Comparison of ENCODE assay signal across 9 mouse cellular contexts in genomic region chr1:30780293-30780692, GRCm38 (mm10).
DNase-seq lines count a peak whose midpoint lies in the region; ATAC-seq and TF ChIP-seq lines count a peak whose summit lies in the region.
"Had no signal": no experiment of that assay in that cellular context is flagged by ENCODE, and none has a peak within 500 bp of the region (broad histone marks: within the 10 kb centered on the region; RNA-seq: fewer than 3 reads in every experiment).

No protein-coding gene starts in this region.

- no peak overlapping the region for H3K4me2 ChIP-seq in lung, embryonic 14.5 days
- H3K4me2 ChIP-seq: lung, embryonic 15.5 days had no signal

- DNase-seq in CD4-positive, CD25-positive, alpha-beta regulatory T cell, adult 2 months (ENCODE audit: low read depth, low spot score) = peak; percentile 40
- no peak for DNase-seq in left cerebral cortex, adult 2 months (ENCODE audit: extremely low spot score in 1 of 2, low spot score in 2 of 2)
- DNase-seq in left cerebral cortex, postnatal 36 days (ENCODE audit: low spot score in 2 of 2) = no peak
- DNase-seq in c-Kit-positive CD71-positive TER-119-positive erythroid progenitor cells, embryonic 14.5 days (ENCODE audit: low spot score) = peak; percentile 24
- DNase-seq in lung, embryonic 14.5 days = peak; percentile 61
- no peak for DNase-seq in frontal cortex, postnatal 25 days (ENCODE audit: low spot score in 2 of 2)
- DNase-seq in gastrocnemius, postnatal 14 days = no peak

- H3K36me3 ChIP-seq in lung, embryonic 14.5 days (ENCODE audit: insufficient read depth) = no peaks in the 10 kb centered on the region
- H3K36me3 ChIP-seq: lung, embryonic 15.5 days had no signal

- H3K9ac ChIP-seq in lung, embryonic 14.5 days = no peak overlapping the region
- H3K9ac ChIP-seq: lung, embryonic 15.5 days had no signal

- WGBS in lung, embryonic 14.5 days = 39% methylated on average over 6 of the region's 6 CpGs

- no peak for ATAC-seq in CD4-positive, CD25-positive, alpha-beta regulatory T cell, adult 4 months
- ATAC-seq in lung, embryonic 14.5 days (ENCODE audit: insufficient read depth) = no peak

- H3K4me1 ChIP-seq in lung, embryonic 14.5 days (ENCODE audit: insufficient read depth) = no peaks in the 10 kb centered on the region
- H3K4me1 ChIP-seq: lung, embryonic 15.5 days had no signal

- H3K27me3 ChIP-seq in lung, embryonic 14.5 days (ENCODE audit: insufficient read depth, low read length) = no peaks in the 10 kb centered on the region
- H3K27me3 ChIP-seq: lung, embryonic 15.5 days had no signal

- no peak overlapping the region for H3K4me3 ChIP-seq in left cerebral cortex, adult 2 months
- no peak overlapping the region for H3K4me3 ChIP-seq in lung, embryonic 14.5 days (ENCODE audit: low read depth, low read length)
- H3K4me3 ChIP-seq: lung, embryonic 15.5 days had no signal

- H3K27ac ChIP-seq in left cerebral cortex, adult 2 months = no peak overlapping the region
- H3K27ac ChIP-seq in lung, embryonic 14.5 days (ENCODE audit: low read depth) = no peak overlapping the region
- H3K27ac ChIP-seq: lung, embryonic 15.5 days had no signal

- intact Hi-C loops in left cerebral cortex, adult 2 months (cut with DNase I) = no loop called here
- intact Hi-C loops in left cerebral cortex, postnatal 36 days (cut with DNase I) = loop anchor here (5.0 kb wide), 1 partner anchor 152 kb away; no protein-coding TSS in a partner anchor
- intact Hi-C loops in gastrocnemius, postnatal 14 days (cut with DNase I; ENCODE audit: low total_unique reads) = loop anchor here (10.0 kb wide), 1 partner anchor 155 kb away; no protein-coding TSS in a partner anchor

- no peaks in the 10 kb centered on the region for H3K9me3 ChIP-seq in lung, embryonic 14.5 days (ENCODE audit: low read depth, low read length)
- H3K9me3 ChIP-seq: lung, embryonic 15.5 days had no signal

- TF ChIP-seq CTCF in left cerebral cortex, adult 2 months (IDR thresholded peaks at IDR 0.05) = peak; percentile 54
- peak; percentile 58 for TF ChIP-seq CTCF in lung, embryonic 14.5 days (IDR thresholded peaks at IDR 0.05; ENCODE audit: low read depth)

Comparison
In these comparisons a context has a peak if more than half of its experiments do, and no peak if none do; other contexts are left out.
1. DNase-seq: peak in CD4-positive, CD25-positive, alpha-beta regulatory T cell, adult 2 months (single experiment), c-Kit-positive CD71-positive TER-119-positive erythroid progenitor cells, embryonic 14.5 days (single experiment) and lung, embryonic 14.5 days (single experiment); none in left cerebral cortex, adult 2 months (0 of 2), left cerebral cortex, postnatal 36 days (0 of 2), frontal cortex, postnatal 25 days (0 of 2) and gastrocnemius, postnatal 14 days (single experiment).